Mouse (Mus musculus) neural tube, embryonic 14.5 days (tissue): ENCODE data around the gene Slco4c1. TPM values are rescaled to one million over a fixed set of nuclear protein-coding genes. Genes with fewer than 3 reads are reported as not detected.
A peak's percentile ranks its signal among the peaks of the same experiment; 100 is the strongest.

Source experiments
- ATAC-seq: fragments of 200-750 bp; cut with Nextera tagmentation; 2 replicates; pipeline ENCODE4 v1.8.0; 2017; ENCODE audit warnings: low read depth, mild to moderate bottlenecking, moderate TSS enrichment, moderate library complexity
- H3K27ac ChIP-seq: fragments of 300-500 bp; sonication (generic); 2 replicates; pipeline ENCODE4 v1.5.1; 2014; ENCODE audit warnings: low read depth, mild to moderate bottlenecking, control low read depth, low read length, moderate library complexity, mixed read lengths
- H3K27me3 ChIP-seq: fragments of 300-500 bp; sonication (generic); 2 replicates; pipeline ENCODE4 v1.6.1; 2014; ENCODE audit warnings: low read length; ENCODE audit not compliant: control insufficient read depth, insufficient read depth
- H3K36me3 ChIP-seq: fragments of 300-500 bp; sonication (generic); 2 replicates; pipeline ENCODE4 v1.6.1; 2014; ENCODE audit warnings: low read length, mixed read lengths; ENCODE audit not compliant: control insufficient read depth, insufficient read depth
- H3K4me1 ChIP-seq: fragments of 300-500 bp; sonication (generic); 2 replicates; pipeline ENCODE4 v1.6.1; 2014; ENCODE audit warnings: low read length; ENCODE audit not compliant: control insufficient read depth, insufficient read depth
- H3K4me2 ChIP-seq: fragments of 300-500 bp; sonication (generic); 2 replicates; pipeline ENCODE4 v1.6.1; 2014; ENCODE audit warnings: mild to moderate bottlenecking, low read depth, low read length, control low read depth
- H3K4me3 ChIP-seq: fragments of 300-500 bp; sonication (generic); 2 replicates; pipeline ENCODE4 v1.5.1; 2014; ENCODE audit warnings: low read depth, low read length, control low read depth, mixed read lengths
- H3K9ac ChIP-seq: fragments of 300-500 bp; sonication (generic); replicated peaks from 2 replicates; pipeline ENCODE4 v1.6.1; 2014; ENCODE audit warnings: low read depth, mild to moderate bottlenecking, control low read depth, low read length, mixed read lengths
- H3K9me3 ChIP-seq: fragments of 300-500 bp; sonication (generic); 2 replicates; pipeline ENCODE4 v1.6.1; 2016; ENCODE audit warnings: low read length; ENCODE audit not compliant: control insufficient read depth
- WGBS: fragments of 180-500 bp; shearing (Covaris S2); extraction: QIAGEN DNeasy Blood & Tissue Kit; methylation state at CpG from one replicate; pipeline ENCODE4 v1.1.7; 2014; 5-methylcytosine and 5-hydroxymethylcytosine counted together
- polyA plus RNA-seq: library from polyadenylated mRNA; unstranded; fragments of >200 nt; fragmentation: Nextera tagmentation; extraction: Ambion mirVana; gene quantifications from 2 replicates; pipeline ENCODE4 v1.2.1, GENCODE M21; 2014

Gene Slco4c1
- polyA plus RNA-seq, 1 experiment from 2014 or later = 1.6 TPM

DNA sequence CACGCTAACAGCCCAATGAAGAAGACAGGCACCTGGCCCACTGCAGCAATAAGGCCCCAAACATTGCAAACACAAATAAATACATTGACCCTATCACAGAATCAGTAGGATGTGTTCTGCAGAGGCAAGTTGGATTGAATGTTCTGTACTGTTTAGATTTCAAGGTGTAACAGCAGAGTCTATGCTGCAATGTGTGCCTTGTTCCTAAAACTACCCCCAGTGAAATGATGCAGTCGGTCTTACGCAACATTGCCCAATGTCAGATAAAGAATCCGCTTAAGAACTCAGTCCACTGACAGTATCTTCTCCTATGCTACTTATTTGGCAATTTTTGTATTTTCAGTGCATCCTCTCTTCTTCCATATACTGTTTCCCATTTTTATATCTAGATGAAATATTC lies 6.0 kb downstream of the Slco4c1 start:
- no peak for ATAC-seq
- no peaks in the 10 kb centered on the region for H3K27me3 ChIP-seq
- no peaks in the 10 kb centered on the region for H3K4me1 ChIP-seq
- H3K4me2 ChIP-seq = no peak overlapping the region
- H3K9me3 ChIP-seq = no peaks in the 10 kb centered on the region
- H3K36me3 ChIP-seq = no peaks in the 10 kb centered on the region
- no peak overlapping the region for H3K4me3 ChIP-seq
- H3K9ac ChIP-seq = no peak overlapping the region
- WGBS = 95% methylated on average over 4 of the region's 4 CpGs
- H3K27ac ChIP-seq = no peak overlapping the region

DNA sequence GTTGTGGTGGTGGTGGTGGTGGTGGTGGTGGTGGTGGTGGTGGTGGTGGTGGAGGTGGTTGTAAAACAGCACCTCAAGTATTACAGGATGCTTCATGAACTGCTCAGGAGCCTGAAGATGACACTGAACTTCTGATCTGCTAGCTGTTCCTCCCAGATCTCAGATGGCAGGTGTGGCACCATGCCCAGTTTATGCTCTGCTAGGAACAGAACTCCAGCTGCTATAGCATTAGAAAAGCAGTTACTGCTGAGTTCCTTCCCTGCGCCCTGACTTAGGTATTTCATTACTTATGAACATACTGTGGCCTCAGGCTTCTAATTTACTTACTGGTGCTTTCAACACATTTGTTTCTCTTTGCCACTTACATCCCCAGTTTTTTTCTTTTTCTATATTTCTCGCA lies 7.9 kb downstream of the Slco4c1 start:
- 83% methylated on average over 2 of the region's 2 CpGs for WGBS
- H3K4me3 ChIP-seq = no peak overlapping the region
- no peak for ATAC-seq

DNA sequence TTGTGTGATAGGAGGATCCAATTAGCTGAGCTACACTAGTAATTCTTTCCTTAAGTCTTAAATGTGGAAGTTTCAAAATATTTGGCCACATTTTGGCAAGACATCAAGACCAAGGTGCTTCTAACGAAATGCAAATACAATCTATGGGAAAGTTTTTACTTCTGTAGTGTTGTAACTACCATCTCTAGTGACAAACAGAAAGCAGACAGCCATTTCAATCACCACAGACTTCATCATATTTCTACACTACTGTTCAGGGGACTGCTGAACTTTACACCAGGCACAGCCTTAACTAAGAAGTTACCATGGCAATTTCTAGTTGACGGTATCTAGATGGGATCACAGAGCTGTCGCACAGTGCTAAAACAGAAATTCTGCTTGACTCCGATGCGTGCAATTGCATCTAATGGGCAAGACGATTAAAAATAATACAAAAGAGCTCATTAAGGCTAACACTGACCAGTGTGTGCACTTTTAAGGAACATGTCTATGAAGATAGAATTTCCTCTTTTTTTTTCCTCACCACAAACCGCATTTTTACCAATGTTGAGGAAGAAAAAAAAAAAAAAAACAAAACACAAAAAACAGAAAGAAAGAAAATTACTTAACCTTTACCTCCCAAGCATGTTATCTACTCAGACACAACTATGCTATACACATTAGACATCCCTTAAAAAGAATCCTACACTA lies 11.8 kb downstream of the Slco4c1 start:
- H3K27me3 ChIP-seq = no peaks in the 10 kb centered on the region
- WGBS = 88% methylated on average over 7 of the region's 7 CpGs
- no peak overlapping the region for H3K4me3 ChIP-seq
- H3K4me2 ChIP-seq = no peak overlapping the region
- H3K27ac ChIP-seq = no peak overlapping the region
- no peaks in the 10 kb centered on the region for H3K36me3 ChIP-seq
- H3K4me1 ChIP-seq = no peaks in the 10 kb centered on the region
- no peak for ATAC-seq
- H3K9ac ChIP-seq = no peak overlapping the region
- H3K9me3 ChIP-seq = no peaks in the 10 kb centered on the region

More for the DNA sequence above, 7.9 kb downstream of the Slco4c1 start:
- no peaks in the 10 kb centered on the region for H3K4me1 ChIP-seq
- no peak overlapping the region for H3K9ac ChIP-seq
- H3K27me3 ChIP-seq = no peaks in the 10 kb centered on the region
- no peak overlapping the region for H3K4me2 ChIP-seq
- H3K27ac ChIP-seq = no peak overlapping the region
- H3K36me3 ChIP-seq = no peaks in the 10 kb centered on the region
- no peaks in the 10 kb centered on the region for H3K9me3 ChIP-seq

DNA sequence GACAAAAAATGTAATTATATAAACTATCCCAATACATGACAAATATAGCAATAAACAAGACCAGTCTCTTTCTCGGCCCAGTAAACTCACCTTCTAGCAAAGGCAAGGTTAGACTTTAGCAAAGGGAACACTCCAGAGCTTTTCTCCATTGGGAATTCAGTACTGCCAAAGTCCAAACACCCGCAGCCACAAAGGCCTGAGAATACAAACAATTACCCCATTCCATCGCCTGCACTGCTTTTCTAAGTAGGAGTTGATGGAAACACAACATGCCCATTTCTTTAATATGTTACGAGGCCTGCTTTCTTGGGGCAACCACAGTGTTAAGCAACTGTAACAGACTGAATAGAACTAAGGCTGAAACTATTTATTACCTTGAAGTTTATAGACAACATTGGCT lies 18.4 kb downstream of the Slco4c1 start:
- no peaks in the 10 kb centered on the region for H3K9me3 ChIP-seq
- ATAC-seq = no peak
- H3K4me3 ChIP-seq = no peak overlapping the region
- no peaks in the 10 kb centered on the region for H3K27me3 ChIP-seq
- H3K4me1 ChIP-seq = no peaks in the 10 kb centered on the region
- H3K27ac ChIP-seq = no peak overlapping the region
- 78% methylated on average over 4 of the region's 4 CpGs for WGBS
- H3K36me3 ChIP-seq = no peaks in the 10 kb centered on the region
- no peak overlapping the region for H3K9ac ChIP-seq
- no peak overlapping the region for H3K4me2 ChIP-seq

DNA sequence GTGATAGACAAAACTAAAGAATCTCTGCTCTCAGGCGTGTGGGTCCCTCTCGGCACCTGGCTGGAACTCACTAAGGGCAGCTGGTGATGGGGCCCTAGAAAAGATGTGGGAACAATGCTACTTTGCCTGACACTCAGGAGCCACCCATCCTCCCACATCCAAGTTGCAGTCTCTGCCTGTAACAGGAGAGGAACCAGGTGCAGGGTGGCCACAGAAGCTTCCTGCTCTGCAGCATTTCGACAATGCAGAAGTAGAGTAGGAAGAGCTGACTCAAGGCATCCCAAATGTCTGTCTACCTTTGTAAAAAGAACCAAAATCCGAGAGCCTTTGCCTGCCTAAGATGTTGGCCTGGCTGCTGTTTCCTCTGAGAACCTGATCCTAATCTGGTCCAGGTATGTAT lies 22.9 kb downstream of the Slco4c1 start:
- no peak overlapping the region for H3K27ac ChIP-seq
- ATAC-seq = no peak
- no peaks in the 10 kb centered on the region for H3K4me1 ChIP-seq
- no peak overlapping the region for H3K4me3 ChIP-seq
- 71% methylated on average over 4 of the region's 4 CpGs for WGBS
- no peak overlapping the region for H3K9ac ChIP-seq
- no peak overlapping the region for H3K4me2 ChIP-seq
- H3K9me3 ChIP-seq = no peaks in the 10 kb centered on the region
- no peaks in the 10 kb centered on the region for H3K27me3 ChIP-seq
- H3K36me3 ChIP-seq = no peaks in the 10 kb centered on the region

DNA sequence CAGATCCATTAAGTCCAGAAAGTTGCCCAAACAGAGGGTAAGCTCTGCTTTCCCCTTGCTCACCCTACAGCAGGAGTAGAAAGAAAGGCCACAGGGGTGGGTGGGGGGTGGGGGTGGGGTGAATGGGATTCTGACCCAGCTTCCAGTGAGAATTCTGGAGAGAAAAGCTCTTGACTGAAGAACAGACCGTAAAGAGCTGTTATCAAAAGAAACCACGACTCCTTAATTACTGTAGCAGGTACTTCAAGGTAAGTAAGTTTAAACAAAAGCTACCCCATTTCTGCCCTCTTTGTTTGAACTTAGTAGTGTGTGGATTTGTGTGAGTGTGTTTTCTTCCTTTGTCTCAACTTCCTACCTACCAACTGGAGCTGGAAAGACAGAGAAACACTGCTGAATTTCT lies 23.4 kb downstream of the Slco4c1 start:
- H3K27ac ChIP-seq = no peak overlapping the region
- H3K36me3 ChIP-seq = no peaks in the 10 kb centered on the region
- H3K27me3 ChIP-seq = no peaks in the 10 kb centered on the region
- WGBS = 54% methylated on average over 2 of the region's 2 CpGs
- H3K4me1 ChIP-seq = no peaks in the 10 kb centered on the region
- H3K9ac ChIP-seq = no peak overlapping the region
- H3K9me3 ChIP-seq = no peaks in the 10 kb centered on the region
- H3K4me3 ChIP-seq = no peak overlapping the region
- no peak for ATAC-seq
- H3K4me2 ChIP-seq = no peak overlapping the region

DNA sequence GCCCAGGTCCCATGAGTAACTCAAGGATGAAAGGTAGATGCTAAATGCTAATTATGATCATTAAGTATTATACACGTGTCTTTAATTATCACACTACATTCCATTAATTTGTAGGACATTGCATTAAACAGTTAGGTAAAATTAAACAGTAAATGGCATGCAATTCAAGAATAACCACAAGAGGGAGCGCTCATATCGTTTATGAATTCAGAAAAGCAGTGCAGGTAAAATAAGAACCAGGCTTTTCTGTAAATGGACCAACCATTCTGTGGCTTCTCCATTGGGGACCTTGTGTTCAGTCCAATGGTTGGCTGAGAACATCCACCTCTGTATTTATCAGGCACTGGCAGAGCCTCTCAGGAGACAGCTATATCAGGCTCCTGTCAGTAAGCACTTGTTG lies 25.2 kb downstream of the Slco4c1 start:
- 10% methylated on average over 3 of the region's 3 CpGs for WGBS
- no peak overlapping the region for H3K9ac ChIP-seq
- peak; percentile 31; the same call in 1 of the 2 replicates for ATAC-seq

DNA sequence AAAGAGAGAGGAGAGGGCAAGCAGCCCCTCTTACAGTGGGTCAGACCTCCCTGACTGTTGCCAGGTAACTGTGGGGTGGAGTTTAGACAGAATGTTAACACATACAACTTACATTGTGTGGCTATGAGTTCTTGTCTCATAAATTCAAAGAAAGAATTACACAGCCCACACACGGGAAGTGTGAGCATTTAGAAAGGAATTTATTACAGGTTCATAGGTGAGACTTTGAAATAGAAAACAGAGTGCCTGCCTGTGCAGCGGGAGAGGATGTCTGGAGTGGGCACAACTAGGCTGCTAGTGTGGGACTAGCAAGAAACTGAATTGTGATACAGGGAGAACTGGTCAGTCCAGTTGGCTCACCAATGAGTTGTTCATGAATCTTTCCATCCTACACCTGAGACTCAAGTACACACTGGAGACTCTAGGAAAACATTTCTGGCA lies 66.7 kb downstream of the Slco4c1 start:
- Histone ChIP-seq H3K27ac (no peak overlapping the region), H3K9me3 (no peaks in the 10 kb centered on the region), H3K4me2 (no peak overlapping the region), H3K36me3 (no peaks in the 10 kb centered on the region), H3K27me3 (no peaks in the 10 kb centered on the region), H3K4me3 (no peak overlapping the region), H3K4me1 (no peaks in the 10 kb centered on the region), H3K9ac (no peak overlapping the region)
- 62% methylated on average over 2 of the region's 2 CpGs for WGBS
- ATAC-seq = no peak

More for the DNA sequence above, 25.2 kb downstream of the Slco4c1 start:
- no peak overlapping the region for H3K4me3 ChIP-seq
- no peaks in the 10 kb centered on the region for H3K4me1 ChIP-seq
- no peaks in the 10 kb centered on the region for H3K27me3 ChIP-seq
- H3K36me3 ChIP-seq = no peaks in the 10 kb centered on the region
- no peak overlapping the region for H3K27ac ChIP-seq
- H3K4me2 ChIP-seq = no peak overlapping the region
- H3K9me3 ChIP-seq = no peaks in the 10 kb centered on the region

DNA sequence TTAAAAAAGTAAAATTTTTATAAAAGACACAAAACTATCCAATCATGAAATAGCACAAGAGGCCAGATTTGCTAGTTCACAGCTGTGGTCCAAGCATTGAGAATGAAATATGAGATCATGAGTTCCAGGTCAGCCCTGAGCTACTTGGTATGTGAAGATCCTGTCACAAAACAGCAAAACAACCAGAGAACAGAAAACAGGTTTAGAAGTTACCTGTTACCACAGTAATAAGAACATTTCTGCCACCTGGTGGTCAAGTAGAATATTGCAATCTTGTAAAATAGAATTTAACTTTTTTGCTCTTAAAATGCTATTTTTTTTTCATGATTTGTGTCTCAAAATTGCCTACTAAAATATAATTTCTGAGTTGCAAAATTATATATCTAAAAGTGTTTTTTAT lies 70.4 kb downstream of the Slco4c1 start:
- no peaks in the 10 kb centered on the region for H3K27me3 ChIP-seq
- no peak overlapping the region for H3K4me3 ChIP-seq
- no peaks in the 10 kb centered on the region for H3K36me3 ChIP-seq
- no peak for ATAC-seq
- no peak overlapping the region for H3K27ac ChIP-seq
- H3K9me3 ChIP-seq = no peaks in the 10 kb centered on the region
- H3K4me1 ChIP-seq = no peaks in the 10 kb centered on the region
- no peak overlapping the region for H3K4me2 ChIP-seq
- H3K9ac ChIP-seq = no peak overlapping the region
